Mouse (Mus musculus): ENCODE measurements around the gene Ahdc1.

- no peak for TF ChIP-seq CTCF (IDR thresholded peaks at IDR 0.05; ENCODE audit: low read depth)
- TF ChIP-seq EP300 (optimal IDR thresholded peaks at IDR 0.05): no peak
Measured at GRCm38 (mm10) chr4:133044647-133045094, 33.6 kb downstream of the Ahdc1 start.

All from stomach, postnatal 0 days (tissue).